Mouse (Mus musculus): ENCODE measurements at regions not wholly inside any gene's neighbourhood (a gene's known extent, or its start where the extent isn't known, plus 50 kb on each side); places are given as distances from the start of the nearest gene placed in this dataset.

DNA sequence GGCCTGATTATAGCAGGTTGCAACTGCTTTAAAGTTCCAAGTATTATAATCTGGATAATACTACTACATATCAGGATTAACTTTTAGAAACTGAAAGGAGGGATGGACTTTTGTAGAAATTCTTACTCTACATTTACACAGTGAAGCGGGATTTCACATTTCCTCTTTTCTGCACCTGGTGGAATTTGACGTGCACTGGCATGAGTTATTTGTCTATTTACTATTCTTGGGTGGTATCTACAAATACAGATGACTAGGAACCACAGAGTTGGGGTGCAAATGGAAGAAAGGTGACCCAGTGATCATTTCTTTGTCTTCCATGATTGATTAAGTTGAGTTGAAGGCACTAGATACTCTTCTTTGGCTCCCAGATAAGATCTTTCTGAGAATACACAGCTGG lies 423.0 kb upstream of the Marcks start:
- no peak for TF ChIP-seq CTCF (IDR thresholded peaks at IDR 0.05; ENCODE audit: borderline replicate concordance, control insufficient read depth, extremely low read depth, insufficient read depth, low read length, poor library complexity)
- TF ChIP-seq POLR2A (IDR thresholded peaks at IDR 0.05; ENCODE audit: control insufficient read depth, extremely low read depth, insufficient read depth, low read length, poor library complexity) = no peak

All from thymus, adult 2 months (tissue).